Mouse (Mus musculus): ENCODE measurements around the gene Tor1aip2. TPM values are rescaled to one million over a fixed set of nuclear protein-coding genes. Genes with fewer than 3 reads are reported as not detected.
A peak's percentile ranks its signal among the peaks of the same experiment; 100 is the strongest.
"Not testable (repeated sequence)": the region's sequence is repeated elsewhere in the genome, so short reads cannot be mapped to it uniquely, and the experiment has no call there.

The Tor1aip2 gene
- total RNA-seq (2021) = 10 to 100 TPM; 39.4 to 42.6 TPM
- long read RNA-seq, experiment 1, transcript Tor1aip2-203 (3 exons, 2,589 nt) = major isoform, 5 of 19 reads
- long read RNA-seq, experiment 1, transcript Tor1aip2-202 (2 exons, 2,529 nt) = major isoform, 5 of 19 reads
- long read RNA-seq, experiment 1, partial matches to known transcripts = 0 of 19 reads
- long read RNA-seq, experiment 1, other reads (novel, unspliced or antisense) = 9 of 19 reads
- long read RNA-seq, experiment 2, partial matches to known transcripts = 3 of 10 reads
- long read RNA-seq, experiment 2, other reads (novel, unspliced or antisense) = 1 of 10 reads

DNA sequence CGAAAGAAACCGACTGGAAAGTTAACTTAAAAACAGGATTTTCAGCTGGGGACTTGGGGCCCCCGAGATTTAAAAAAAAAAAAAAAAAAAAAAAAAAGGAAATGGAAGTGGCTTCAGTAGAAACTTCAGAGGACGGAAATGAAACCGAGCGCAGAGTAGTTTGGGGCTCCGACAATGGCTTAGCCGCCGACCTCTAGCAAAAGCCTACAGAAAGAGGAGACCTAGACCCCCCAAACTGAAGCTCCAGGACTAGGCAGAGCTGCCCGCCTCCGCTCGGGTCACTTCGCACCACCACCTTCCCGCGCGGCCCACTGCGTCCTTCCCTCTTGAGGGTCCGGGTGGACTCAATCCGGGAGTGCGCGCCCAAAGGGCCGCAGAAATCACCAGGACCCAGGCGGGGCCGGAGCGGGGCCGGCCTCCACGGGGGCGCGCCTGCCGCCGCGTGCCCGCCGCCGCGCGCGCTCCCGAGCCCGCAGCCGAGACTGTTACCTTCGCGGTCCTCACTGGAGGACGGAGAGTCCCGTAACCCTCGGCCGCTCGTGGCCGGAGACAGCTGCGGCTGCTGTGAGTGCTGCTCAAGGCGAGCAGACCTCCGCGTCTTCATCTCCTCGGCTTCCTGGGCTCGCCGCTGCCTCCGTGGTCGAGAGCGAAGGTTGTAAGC is at the start of gene Tor1aip2:
Tor1aip2 (plus strand) TSS at position 135 of the 661 bp plus-strand sequence.
- peak in 1 of 2 experiments; percentile 80 for DNase-seq

DNA sequence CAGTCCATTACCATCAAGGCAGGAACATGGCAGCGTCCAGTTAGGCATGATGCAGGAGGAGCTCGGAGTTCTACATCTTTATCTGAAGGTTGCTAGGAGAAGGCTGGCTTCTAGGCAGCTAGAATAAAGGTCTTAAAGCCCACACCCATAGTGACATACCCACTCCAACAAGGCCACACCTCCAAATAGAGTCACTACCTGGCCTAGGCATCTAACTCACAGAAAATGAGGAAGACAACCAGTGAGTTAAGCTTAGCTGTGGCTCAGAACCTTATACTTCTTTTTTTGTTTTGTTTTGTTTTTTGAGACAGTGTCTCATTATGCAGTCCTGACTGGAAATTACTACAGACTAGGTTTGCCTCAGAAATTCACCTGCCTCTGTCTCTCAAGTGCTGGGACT is 47.6 kb upstream of the Tor1aip2 start:
- no peak for DNase-seq

DNA sequence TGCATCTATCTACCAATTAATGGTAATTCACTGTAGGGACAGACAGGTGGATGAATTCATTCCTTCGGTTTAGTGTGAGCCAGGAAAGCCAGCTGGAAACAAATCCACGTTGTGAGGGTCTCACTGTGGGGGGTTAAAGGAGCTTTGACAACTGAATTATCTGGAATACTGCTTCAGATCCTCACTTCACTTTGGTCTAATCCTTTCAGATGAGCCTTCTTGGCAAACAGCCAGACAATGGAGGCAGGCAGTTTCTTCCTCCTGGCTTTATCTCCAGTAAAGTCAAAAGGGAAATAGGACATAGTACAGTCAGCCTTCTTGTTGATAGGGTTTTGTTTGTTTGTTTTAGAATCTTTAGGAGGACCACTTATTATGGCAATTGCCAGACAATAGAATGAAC is 45.8 kb upstream of the Tor1aip2 start:
- DNase-seq = no peak

DNA sequence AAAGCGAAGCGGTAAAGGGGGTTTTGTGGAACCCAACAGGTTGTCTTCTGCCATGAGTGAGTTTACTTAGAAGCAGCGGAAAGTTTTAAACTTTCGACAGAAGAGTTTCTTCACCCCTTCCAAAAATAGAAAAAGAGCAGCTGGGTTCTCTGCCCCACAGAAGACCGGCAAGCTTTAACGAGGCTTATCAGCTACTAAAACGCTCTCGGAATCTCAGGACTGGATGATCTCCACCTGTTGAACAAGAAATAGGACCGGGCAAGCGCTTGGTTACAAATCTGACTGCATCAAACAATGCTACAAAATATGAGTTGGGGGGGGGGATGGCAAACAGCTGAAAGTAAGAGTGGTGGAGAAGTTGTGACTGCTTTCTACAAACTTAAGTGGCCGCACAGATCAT is 44.8 kb upstream of the Tor1aip2 start:
- DNase-seq = no peak

DNA sequence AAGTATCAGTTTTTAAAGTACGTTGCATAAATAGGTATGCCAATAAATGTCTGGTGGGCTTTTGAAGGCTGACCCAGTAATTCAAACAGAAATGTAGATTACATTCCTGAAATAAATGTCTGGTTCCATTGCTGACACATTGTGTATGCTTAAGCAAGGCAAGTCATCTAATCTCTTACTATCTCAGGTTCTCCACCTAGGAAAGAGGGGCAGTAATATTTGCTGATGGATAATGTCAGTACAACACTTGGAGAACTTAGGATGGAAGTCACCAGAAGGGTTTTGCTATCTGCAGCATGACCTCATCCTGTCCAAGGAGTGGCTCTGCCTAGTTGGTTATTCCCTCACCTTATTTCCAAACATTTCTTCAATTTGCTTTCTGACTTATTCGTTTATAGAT is 40.7 kb upstream of the Tor1aip2 start:
- DNase-seq = no peak

DNA sequence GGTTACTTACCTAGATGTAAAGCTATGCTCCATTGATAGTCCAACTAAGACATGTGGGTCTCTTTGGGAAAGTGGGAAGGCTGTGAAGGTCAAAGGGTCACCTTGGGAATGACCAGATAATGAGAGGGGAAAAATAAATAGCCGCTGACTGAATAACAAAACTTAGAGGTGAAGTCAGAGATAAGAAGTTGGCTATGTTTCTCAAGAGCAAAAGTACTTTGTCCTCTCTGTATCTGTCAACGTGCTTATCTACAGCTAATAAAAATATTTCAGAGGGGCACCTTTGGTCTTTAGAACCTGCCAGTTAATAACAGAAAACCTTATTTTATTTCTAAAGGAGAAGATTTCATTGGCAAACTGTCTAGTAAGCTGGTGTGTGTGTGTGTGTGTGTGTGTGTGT is 39.6 kb upstream of the Tor1aip2 start:
- no peak for DNase-seq

DNA sequence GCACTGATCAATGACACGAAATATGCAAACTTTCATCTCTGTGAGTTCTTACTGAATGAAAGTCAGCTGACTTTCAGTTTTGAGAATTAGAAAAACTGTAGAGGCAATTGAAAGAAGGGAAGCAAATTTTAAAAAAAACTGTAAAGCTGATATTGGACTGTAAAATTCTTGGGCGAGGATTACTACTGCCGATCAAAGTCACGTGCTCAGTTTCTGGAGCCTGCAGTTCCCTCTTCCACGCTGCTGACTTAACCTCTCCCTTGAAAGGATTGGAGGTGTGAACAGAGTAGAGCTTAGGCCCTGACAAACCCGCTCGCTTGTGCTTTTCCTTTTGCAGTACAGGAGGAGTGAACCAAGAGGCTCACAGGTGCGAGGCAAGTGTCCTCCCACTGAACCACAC is 32.8 kb upstream of the Tor1aip2 start:
- no peak for DNase-seq

DNA sequence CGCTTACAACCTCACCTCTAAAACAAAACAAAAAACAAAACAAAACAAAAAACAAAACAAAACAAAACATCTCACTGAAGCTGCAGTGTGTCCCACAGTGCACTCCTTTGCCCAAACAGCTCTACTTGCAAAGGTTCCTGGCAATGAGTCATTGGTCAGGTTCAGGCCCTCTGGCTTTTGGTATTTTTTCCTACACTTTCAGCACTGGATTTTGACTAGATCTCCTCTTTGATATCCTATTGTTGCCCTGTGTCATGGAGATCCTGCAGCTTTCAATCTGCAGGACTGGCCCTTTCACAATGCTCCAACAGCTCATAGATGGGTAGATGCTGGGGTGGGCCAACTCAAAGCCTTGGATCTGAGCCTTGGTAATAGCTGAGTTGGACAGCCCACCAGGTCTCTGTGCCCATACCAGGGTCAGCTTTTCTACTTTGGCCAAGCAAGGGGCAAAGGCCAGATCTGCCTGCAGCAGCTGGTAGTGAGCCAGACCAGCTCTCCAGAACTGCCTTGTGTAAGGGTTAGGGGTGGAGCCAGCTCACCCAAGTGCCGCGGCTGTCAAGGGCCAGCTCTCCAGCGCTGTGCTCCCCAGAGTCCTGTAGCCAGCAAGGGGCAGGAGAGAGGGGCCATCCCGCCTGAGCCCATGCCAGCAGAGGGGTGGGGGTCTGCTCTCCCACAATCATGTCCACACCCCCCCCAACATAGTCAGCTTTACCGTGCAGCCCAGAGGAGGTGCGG is 31.8 kb upstream of the Tor1aip2 start:
- DNase-seq = no peak

DNA sequence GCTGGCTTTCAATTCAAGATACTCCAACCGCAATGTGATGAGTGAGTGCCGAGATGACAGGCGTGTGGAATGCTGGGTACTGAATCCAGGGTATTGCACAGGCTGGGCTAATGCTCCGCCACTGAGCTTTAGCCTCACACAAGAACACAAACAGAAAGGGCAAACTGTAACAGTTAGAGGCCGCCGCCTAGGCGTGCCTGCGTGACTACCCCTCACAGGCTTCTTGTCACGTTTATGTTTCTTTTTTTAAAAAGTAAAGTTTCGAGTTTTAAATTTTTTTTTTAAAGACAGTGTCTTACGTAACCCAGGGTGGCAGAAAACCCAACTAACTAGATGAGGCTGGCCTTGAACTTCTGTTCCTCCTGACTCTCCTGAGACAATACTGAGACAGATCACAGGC is 29.3 kb upstream of the Tor1aip2 start:
- DNase-seq = no peak

DNA sequence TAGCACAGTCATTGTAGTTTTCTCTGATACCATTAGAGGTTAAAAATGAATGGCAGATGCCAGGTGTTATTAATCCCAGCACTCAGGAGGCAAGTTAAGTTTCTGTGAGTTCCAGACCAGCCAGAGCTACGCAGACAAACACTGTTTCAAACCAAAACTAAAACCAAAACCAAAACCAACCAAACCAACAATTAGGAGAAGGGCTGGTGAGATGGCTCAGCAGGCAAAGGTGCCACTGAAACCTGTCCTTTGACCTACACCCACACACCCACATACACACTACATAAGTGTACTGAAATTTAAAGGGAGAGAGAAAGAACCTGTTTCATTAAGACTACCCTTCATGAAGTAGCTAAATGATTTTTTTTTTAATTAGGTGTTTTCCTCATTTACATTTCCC is 26.2 kb upstream of the Tor1aip2 start:
- no peak for DNase-seq

DNA sequence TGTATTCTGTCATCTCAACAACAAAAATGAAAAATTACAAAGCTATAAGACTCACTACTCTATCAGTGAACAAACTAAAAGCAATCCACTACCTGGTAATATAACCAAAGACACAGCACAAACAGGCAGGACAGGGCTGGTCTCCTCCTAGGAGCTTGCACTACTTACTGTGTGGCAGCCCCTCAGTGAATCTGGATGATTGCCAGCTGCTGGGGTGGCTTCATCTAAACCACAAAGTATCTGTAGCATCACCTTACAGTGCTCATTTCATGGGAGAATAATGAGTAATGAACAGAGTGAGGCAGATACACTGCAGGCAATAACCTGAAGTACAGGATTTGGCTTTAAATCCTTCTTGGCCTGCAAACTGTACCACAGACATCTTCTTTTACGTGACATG is 15.4 kb upstream of the Tor1aip2 start:
- no peak for DNase-seq

DNA sequence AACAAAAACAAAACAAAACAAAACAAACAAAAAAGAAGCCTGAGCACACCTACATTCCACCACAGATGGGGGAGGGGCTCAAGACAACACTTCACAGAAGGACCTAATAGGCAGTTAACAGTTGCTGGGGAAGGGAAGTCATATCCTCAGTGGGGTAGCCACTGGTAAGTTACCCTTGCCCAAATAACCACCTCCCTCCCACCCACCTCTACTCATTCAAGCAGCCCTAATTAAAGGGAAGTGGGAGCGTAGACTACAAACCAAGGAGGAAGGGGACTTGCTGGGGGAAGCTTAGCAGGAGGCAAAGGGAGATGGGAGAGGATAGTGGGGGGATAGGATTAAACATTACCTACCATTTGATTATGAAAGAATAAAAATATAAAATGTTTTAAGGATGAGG is 14.8 kb upstream of the Tor1aip2 start:
- DNase-seq = no peak

DNA sequence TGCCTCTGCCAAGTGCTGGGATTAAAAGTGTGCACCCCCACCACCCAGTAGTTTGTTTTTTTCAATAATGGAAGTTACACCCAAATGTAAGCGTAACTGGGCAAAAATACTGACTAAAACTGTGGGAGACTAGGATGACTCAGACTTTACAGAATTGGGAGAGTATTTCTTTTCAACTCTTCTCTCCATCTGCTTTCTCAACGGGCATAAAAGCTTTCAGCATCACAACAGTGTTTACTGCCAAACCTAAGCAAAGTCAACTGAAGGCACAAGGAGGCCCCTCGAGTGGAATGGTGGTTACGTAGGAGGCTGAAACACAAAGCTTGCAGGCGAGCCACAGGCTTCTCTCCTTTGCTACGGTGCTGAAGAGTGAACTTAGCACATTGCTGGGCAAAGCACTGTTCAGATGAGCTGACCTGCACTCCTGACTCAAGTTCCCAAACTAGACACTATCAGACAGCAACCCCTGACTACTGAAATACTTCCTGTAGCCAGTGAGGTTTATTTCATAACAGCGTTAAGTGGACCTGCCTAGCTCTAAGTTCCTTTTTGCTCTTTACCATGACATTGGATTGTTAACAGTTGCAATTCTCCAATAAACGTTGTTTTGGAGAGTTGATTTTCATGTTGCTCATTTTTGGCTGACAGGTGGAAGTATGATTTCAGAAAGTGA is 10.2 kb upstream of the Tor1aip2 start:
- no peak for DNase-seq

DNA sequence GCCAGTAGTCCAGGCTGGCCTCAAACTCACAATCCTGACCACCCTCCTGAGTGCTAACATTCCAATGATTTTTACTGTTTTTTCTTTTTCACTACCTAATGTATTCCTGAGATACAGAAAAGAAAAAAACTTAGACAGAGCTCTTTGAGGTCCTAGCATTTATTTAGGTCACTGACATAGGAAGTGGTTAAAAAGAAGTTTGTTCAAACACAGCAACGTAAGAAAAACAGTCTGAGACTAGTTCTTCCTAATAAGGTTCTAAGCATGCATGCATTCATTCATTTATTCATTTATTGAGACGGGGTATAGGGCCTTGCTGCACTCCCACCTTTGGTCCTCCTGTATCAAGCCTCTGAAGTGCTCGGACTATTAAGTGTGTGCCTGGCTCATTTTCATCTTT is 7.4 kb upstream of the Tor1aip2 start:
- DNase-seq = no peak

DNA sequence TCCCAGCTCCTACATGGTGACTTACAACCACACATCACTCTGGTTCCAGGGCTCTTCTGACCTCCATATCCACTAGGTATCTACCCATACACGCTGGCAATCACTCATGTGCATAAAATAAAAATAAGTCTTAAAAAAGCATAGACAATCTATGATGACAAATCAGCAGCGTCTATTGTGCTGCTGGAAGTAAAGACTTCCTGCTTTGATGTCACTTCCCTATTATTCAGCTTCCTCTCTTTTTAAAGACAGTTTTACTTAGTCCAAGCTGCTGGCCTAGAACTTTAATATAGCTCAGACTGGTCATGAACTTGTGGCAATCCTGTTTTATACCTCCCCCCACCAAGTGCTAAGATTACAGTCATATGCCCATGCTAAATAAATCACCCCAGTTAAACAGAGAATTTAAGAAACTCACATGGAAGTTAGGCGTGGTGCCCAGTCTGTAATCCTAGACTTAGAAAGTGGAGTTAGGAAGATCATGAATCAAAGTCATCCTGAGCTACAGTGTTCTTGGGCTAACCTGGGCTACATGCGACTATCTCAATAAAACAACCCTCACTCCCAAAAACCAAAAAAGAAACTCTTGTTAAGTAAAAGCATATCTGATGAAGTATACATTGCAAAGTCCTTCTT is 6.7 kb upstream of the Tor1aip2 start:
- DNase-seq = no peak

DNA sequence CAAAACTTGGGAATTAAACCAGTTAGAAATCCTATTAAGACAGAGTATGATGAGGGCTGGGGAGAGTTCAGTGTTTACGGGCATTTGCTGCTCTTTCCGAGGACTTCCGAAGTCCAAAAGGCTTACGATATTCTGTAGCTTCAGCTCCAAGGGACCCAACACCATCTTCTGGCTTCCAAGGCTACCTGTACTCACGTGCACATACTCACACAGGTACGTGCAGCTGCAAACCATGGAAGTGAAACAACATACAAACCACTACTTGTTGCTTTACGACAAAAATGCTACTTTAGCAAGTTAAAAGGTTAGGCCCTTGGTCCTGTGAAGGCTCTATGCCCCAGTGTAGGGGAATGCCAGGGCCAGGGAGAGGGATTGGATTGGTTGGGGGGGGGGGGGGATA is 1.3 kb upstream of the Tor1aip2 start:
- no peak for DNase-seq

DNA sequence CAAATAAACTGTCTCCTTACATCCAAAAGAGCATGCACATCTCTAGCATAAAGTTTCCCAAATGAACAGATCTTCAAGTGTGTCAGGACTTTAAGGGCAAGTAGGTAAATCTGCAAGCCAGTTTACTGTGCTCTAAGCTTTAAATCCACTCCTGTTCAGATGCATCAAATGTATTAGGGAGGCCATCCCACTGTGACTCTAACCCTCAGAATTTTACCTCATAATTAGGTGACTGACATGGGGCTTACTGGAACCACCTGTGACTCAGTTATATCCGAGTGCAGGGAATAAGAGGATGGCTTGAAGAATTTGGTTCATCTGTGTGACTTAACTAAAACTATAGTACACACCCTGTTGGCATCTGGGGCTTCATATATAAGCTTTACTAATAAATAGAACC is 542 bp upstream of the Tor1aip2 start:
- no peak for DNase-seq

DNA sequence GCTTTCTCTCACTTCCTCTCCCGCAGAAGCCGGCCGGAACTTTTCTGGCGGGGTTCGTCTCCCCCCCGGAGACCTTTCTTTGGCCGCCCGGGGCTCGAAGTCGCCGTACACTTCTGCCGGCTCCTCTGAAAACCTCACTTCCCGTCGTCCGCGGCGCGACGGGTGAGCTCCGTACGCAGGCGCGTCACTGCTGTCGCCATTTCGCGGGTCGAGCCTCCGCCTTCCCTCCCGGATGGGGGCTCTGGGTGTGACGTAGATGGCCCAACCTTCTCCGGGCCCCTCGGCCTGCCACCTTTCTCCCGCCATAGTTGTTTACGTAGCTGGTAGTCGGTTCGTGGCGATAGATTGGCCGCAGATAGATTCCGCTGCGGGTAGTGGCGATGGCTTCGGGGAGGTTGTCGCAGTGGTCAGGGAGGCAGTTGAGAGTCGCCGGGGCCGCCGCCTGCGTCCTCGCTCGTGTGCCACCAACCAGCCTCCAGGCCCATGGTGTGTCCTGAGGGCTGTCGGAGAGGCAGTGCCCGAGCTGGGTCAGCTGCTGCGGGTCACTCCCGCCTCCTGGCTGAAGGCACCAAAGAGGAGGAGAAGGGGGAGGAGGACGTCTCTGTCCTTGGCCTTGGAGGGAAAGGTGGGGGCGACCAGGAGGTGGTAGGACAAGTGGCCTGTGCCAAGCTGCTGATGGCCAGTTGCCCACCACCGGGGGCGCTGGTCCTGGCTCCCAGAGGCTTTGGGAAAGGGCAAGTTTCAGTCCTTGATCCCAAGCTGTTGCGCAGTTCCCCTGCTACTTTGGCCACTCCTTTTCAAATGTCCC is 931 bp downstream of the Tor1aip2 start, which contains the start of gene Tor1aip1:
Tor1aip1 (minus strand) TSS at position 551 of the 808 bp plus-strand sequence.
- peak; percentile 99 for DNase-seq

DNA sequence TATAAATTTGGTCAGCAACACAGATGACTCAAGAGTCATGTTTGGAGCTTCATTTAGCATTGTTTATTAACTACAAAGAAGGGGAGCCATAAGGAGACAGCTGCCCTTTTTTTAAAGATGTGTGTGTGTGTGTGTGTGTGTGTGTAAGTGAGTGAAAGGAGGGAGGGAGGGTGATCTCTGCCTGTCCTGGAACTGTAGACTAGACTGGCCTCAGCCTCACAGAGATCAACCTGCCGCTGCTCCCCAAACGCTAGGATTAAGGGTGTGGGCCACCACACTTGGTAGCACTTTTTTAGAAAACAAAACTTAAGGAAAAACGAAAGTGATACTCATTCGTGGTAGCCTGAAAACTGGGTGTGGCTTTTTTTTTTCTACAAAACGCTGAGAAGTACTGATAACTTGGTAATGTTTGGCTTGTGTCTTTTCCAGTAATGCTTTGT is 2.0 kb downstream of the Tor1aip2 start:
- DNase-seq = peak; percentile 62 to 76

DNA sequence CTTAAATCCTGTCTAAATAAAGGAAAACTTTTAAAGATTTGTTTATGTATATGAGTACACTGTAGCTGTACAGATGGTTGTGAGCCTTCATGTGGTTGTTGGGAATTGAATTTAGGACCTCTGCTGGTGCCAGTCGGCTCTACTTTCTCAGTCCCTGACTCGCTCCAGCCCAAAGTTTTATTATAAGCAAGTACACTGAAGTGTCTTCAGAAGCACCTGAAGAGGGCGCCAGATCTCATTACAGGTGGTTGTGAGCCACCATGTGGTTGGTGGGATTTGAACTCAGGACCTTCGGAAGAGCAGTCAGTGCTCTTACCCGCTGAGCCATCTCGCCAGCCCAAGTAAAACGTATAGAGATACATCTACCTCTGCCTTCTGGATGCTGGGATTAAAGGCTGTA is 4.8 kb downstream of the Tor1aip2 start:
- DNase-seq = not testable (repeated sequence)

DNA sequence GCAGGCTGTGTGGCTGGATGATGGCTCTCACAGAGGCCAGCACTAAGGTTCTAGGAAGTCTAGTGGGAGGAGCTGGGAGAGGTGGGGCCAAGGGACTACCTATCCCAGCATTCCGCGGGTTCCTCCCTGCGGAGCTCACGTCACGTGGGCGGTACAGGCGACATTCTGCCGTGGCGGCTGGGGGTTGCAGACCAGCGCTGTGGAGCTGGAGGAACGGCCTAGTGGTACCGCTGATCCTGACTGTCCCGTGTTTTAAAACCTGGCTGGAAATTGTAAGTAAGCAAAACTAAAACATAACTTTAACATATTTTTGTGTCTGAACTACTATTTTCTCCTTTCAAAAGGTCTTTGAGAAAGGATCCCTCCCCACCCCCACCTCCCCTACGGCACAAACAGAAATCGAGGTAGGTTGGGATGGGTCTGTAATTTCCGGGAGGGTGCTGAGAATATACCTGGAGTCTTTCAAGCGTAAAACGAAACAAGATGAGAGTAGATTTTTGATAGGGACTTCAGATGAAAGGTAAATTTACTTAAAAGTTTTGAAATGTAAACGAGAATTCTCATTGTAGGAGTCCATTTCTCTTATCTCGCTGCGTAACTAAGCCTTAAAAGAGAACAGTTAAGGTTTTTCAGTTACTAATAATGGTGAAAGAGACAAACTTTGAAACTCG is 5.7 kb downstream of the Tor1aip2 start:
- peak; percentile 95 to 96 for DNase-seq
